Mouse (Mus musculus) ES-Bruce4 (cell line): ENCODE data around the gene Ccdc86.

Experiments
- CTCF ChIP-seq: IDR thresholded peaks from one replicate; pipeline ENCODE4 v1.8.1; 2011; ENCODE audit warnings: low read depth, low read length
- POLR2A ChIP-seq: IDR thresholded peaks from one replicate; pipeline ENCODE4 v1.8.1; 2011; ENCODE audit warnings: low read length; ENCODE audit not compliant: insufficient read depth

GRCm38 (mm10) chr19:10896849-10897248 is 52.2 kb downstream of the Ccdc86 start:
- TF ChIP-seq POLR2A (no peak), CTCF (no peak)
